Mouse (Mus musculus) ovary, adult 2 months (tissue): ENCODE data around the gene Smad3. TPM values are rescaled to one million over a fixed set of nuclear protein-coding genes. Genes with fewer than 3 reads are reported as not detected.

Experiments used
- polyA plus RNA-seq: library from polyadenylated mRNA; depleted of rRNA; stranded (reverse); fragments of >200 nt; gene quantifications from 2 replicates; pipeline ENCODE4 v1.2.3, GENCODE M21; 2012; rRNA removed

The Smad3 gene
- polyA plus RNA-seq = 63.7 and 70.9 TPM in 2 replicates

GRCm38 (mm10) chr9:63757865-63758440, at the start of gene Smad3:
Gene Smad3 (minus strand): TSS chr9:63757994.

DNA sequence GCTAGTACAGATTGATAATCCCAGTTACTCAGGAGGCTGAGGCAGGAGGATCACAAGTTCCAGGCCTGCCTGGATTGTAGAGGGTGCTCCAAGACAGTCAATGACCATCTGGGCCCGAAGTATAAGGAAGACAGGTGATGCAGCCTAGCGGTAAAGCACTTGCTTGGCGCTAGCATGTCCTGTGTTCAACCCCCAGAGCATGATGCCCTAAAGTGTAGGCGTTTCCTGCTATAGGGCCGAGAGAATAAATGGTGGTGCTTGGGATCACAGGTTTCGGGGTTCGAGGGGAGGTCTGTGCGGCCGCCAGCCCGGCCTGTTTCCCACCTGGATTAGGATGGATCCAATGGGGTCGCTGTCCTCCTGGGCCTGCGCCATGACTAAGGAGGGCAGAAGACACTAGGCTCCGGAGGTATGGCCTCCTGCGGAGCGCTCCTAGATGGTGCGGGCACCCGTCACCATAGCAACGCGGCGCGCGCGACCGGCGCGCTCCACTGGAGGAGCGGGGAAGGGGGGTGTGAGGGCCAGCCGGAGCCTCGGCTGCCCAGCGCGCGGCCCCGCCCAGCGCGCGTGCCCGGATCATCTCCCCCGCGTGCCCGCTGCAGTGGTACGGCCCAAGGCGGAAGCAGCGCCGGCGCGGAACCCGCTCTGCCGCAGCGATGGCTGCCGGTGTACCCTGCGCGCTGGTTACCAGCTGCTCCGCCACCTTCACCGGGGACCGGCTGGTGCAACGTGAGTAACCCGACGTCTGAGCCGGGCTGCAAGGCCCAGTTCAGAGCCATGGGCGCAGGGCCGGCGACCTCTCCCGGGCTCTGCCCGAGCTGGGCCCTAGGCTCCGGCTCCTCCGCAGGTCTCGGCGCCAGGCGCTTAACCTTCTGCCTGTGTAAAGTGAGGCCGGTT, 155.5 kb downstream of the Smad3 start, which contains the start of the genes Iqch and Aagab:
Iqch (minus strand) TSS at position 451 of the 897 bp plus-strand sequence.
Aagab (plus strand) TSS at position 618 of the 897 bp plus-strand sequence.

Other genes starting within 250 kb of the Smad3 start
- gene Iqch, start 155.5 kb downstream of the Smad3 start, polyA plus RNA-seq = 0.12 and 0.20 TPM in 2 replicates
- 25.4 and 25.6 TPM in 2 replicates for gene Aagab, start 155.3 kb downstream of the Smad3 start, polyA plus RNA-seq